Mouse (Mus musculus) cerebellum, adult 11-12 months (tissue): Measurements from ENCODE around the gene Etnppl.

ENCODE experiments used
- DNase-seq: peaks from one replicate; pipeline ENCODE4 v3.0.0; 2022

Gene Etnppl

GRCm38 (mm10) chr3:130617439-130617898 lies at the start of gene Etnppl:
Etnppl (plus strand) TSS chr3:130617448.
- peak; percentile 4 for DNase-seq

GRCm38 (mm10) chr3:130568331-130569095 lies 48.7 kb upstream of the Etnppl start:
- no peak for DNase-seq

GRCm38 (mm10) chr3:130573243-130573642 lies 44.0 kb upstream of the Etnppl start:
- no peak for DNase-seq

GRCm38 (mm10) chr3:130574652-130575051 lies 42.6 kb upstream of the Etnppl start:
- no peak for DNase-seq

- no peak for DNase-seq
Observed at GRCm38 (mm10) chr3:130576683-130577082, 40.6 kb upstream of the Etnppl start.

- no peak for DNase-seq
Observed at GRCm38 (mm10) chr3:130579501-130579900, 37.7 kb upstream of the Etnppl start.

- DNase-seq: no peak
Observed at GRCm38 (mm10) chr3:130581577-130581976, 35.7 kb upstream of the Etnppl start.

GRCm38 (mm10) chr3:130582903-130583664 lies 34.2 kb upstream of the Etnppl start:
- DNase-seq: no peak

- no peak for DNase-seq
Observed at GRCm38 (mm10) chr3:130584007-130584406, 33.2 kb upstream of the Etnppl start.

GRCm38 (mm10) chr3:130595050-130595449 lies 22.2 kb upstream of the Etnppl start:
- no peak for DNase-seq

GRCm38 (mm10) chr3:130601491-130601890 lies 15.8 kb upstream of the Etnppl start:
- DNase-seq: no peak

GRCm38 (mm10) chr3:130607924-130608323 lies 9.3 kb upstream of the Etnppl start:
- DNase-seq: no peak

GRCm38 (mm10) chr3:130614444-130614843 lies 2.8 kb upstream of the Etnppl start:
- no peak for DNase-seq

GRCm38 (mm10) chr3:130615625-130616024 lies 1.6 kb upstream of the Etnppl start:
- DNase-seq: no peak

GRCm38 (mm10) chr3:130620517-130621146 lies 3.4 kb downstream of the Etnppl start:
- DNase-seq: no peak

GRCm38 (mm10) chr3:130628358-130628757 lies 11.1 kb downstream of the Etnppl start:
- DNase-seq: no peak

- peak; percentile 21 for DNase-seq
Observed at GRCm38 (mm10) chr3:130633859-130634258, 16.6 kb downstream of the Etnppl start.

- DNase-seq: no peak
Observed at GRCm38 (mm10) chr3:130646110-130646810, 29.0 kb downstream of the Etnppl start.

- DNase-seq: no peak
Observed at GRCm38 (mm10) chr3:130649569-130649968, 32.3 kb downstream of the Etnppl start.

GRCm38 (mm10) chr3:130660619-130661018 lies 43.4 kb downstream of the Etnppl start:
- DNase-seq: no peak

- no peak for DNase-seq
Observed at GRCm38 (mm10) chr3:130662496-130662895, 45.2 kb downstream of the Etnppl start.

GRCm38 (mm10) chr3:130671291-130671690 lies 54.0 kb downstream of the Etnppl start:
- no peak for DNase-seq
